Mouse (Mus musculus) stomach, embryonic 14.5 days (tissue): ENCODE data around the gene Nsmce4a. TPM values are rescaled to one million over a fixed set of nuclear protein-coding genes. Genes with fewer than 3 reads are reported as not detected.

Experiments
- ATAC-seq: fragments of 200-750 bp; cut with Nextera tagmentation; 2 replicates; pipeline ENCODE4 v1.8.0; 2017; ENCODE audit warnings: low read depth, moderate TSS enrichment; ENCODE audit not compliant: insufficient number of reproducible peaks, insufficient read depth, low FRiP score
- H3K27ac ChIP-seq: fragments of 300-500 bp; sonication (generic); 2 replicates; pipeline ENCODE4 v1.5.1; 2014; ENCODE audit warnings: mild to moderate bottlenecking, low read length, moderate library complexity, mixed read lengths
- H3K27me3 ChIP-seq: fragments of 300-500 bp; sonication (generic); 2 replicates; pipeline ENCODE4 v1.6.1; 2014; ENCODE audit warnings: low read length, control low read depth, mixed read lengths; ENCODE audit not compliant: control insufficient read depth, insufficient read depth
- H3K36me3 ChIP-seq: fragments of 300-500 bp; sonication (generic); 2 replicates; pipeline ENCODE4 v1.6.1; 2014; ENCODE audit warnings: mild to moderate bottlenecking, control low read depth, low read length, moderate library complexity, mixed read lengths; ENCODE audit not compliant: control insufficient read depth, insufficient read depth
- H3K4me1 ChIP-seq: fragments of 300-500 bp; sonication (generic); 2 replicates; pipeline ENCODE4 v1.6.1; 2014; ENCODE audit warnings: low read length, control low read depth, mixed read lengths; ENCODE audit not compliant: control insufficient read depth, insufficient read depth
- H3K4me2 ChIP-seq: fragments of 300-500 bp; sonication (generic); replicated peaks from 2 replicates; pipeline ENCODE4 v1.6.1; 2014; ENCODE audit warnings: low read depth, low read length, control low read depth
- H3K4me3 ChIP-seq: fragments of 300-500 bp; sonication (generic); 2 replicates; pipeline ENCODE4 v1.5.1; 2014; ENCODE audit warnings: low read depth, low read length, control low read depth
- H3K9ac ChIP-seq: fragments of 300-500 bp; sonication (generic); replicated peaks from 2 replicates; pipeline ENCODE4 v1.6.1; 2014; ENCODE audit warnings: low read depth, mild to moderate bottlenecking, control low read depth, low read length, moderate library complexity, mixed read lengths
- H3K9me3 ChIP-seq: fragments of 300-500 bp; sonication (generic); 2 replicates; pipeline ENCODE4 v1.6.1; 2016; ENCODE audit warnings: low read depth, low read length, control low read depth; ENCODE audit not compliant: control insufficient read depth
- WGBS: fragments of 180-500 bp; shearing (Covaris S2); extraction: QIAGEN DNeasy Blood & Tissue Kit; methylation state at CpG from one replicate; pipeline ENCODE4 v1.1.7; 2014; 5-methylcytosine and 5-hydroxymethylcytosine counted together
- polyA plus RNA-seq: library from polyadenylated mRNA; unstranded; fragments of >200 nt; fragmentation: Nextera tagmentation; extraction: Ambion mirVana; gene quantifications from 2 replicates; pipeline ENCODE4 v1.2.1, GENCODE M21; 2014

Gene Nsmce4a
- polyA plus RNA-seq, 1 experiment from 2014 or later, result 173 TPM

- H3K9ac ChIP-seq, result peak within 1 kb of the TSS; percentile 87
- WGBS, result 16% methylated on average over 20 of the region's 20 CpGs
- H3K4me3 ChIP-seq, result peak within 1 kb of the TSS; percentile 83
- no peaks in the 10 kb centered on the region for H3K27me3 ChIP-seq
- H3K36me3 ChIP-seq, result no peaks in the 10 kb centered on the region
- H3K27ac ChIP-seq, result peak within 1 kb of the TSS; percentile 98
- no peak for ATAC-seq
- 0 out of 2 replicates have a peak, but pooled peaks cover 5% of the 10 kb centered on the region for H3K4me1 ChIP-seq
- H3K4me2 ChIP-seq, result peak within 1 kb of the TSS; percentile 76
- H3K9me3 ChIP-seq, result no peaks in the 10 kb centered on the region
Measured at GRCm38 (mm10) chr7:130520049-130520425, 52.9 kb downstream of the Nsmce4a start, which contains the start of gene Ate1. Gene Ate1, minus strand, starts transcription at chr7:130520369.

- peak overlapping the region; percentile 87 for H3K9ac ChIP-seq
- ATAC-seq, result peak; percentile 98
- WGBS, result under 1% methylated on average over 89 of the region's 90 CpGs
- H3K27ac ChIP-seq, result peak overlapping the region; percentile 98
- no peaks in the 10 kb centered on the region for H3K9me3 ChIP-seq
- peak overlapping the region; percentile 76 for H3K4me2 ChIP-seq
- H3K4me3 ChIP-seq, result peak overlapping the region; percentile 83
- no peaks in the 10 kb centered on the region for H3K27me3 ChIP-seq
- H3K4me1 ChIP-seq, result 0 out of 2 replicates have a peak, but pooled peaks cover 5% of the 10 kb centered on the region
- peaks cover under 1% of the 10 kb centered on the region; the same call in 1 of the 2 replicates for H3K36me3 ChIP-seq
Measured at GRCm38 (mm10) chr7:130519096-130520048, 53.5 kb downstream of the Nsmce4a start.

- Histone ChIP-seq H3K9ac (peak overlapping the region; percentile 87), H3K4me3 (peak overlapping the region; percentile 83), H3K36me3 (peaks cover 7% of the 10 kb centered on the region), H3K9me3 (no peaks in the 10 kb centered on the region), H3K27me3 (no peaks in the 10 kb centered on the region), H3K27ac (peak overlapping the region; percentile 98), H3K4me2 (peak overlapping the region; percentile 76), H3K4me1 (0 out of 2 replicates have a peak, but pooled peaks cover 5% of the 10 kb centered on the region)
- ATAC-seq, result no peak
- 27% methylated on average over 26 of the region's 26 CpGs for WGBS
Measured at GRCm38 (mm10) chr7:130518213-130519095, 54.5 kb downstream of the Nsmce4a start.

DNA sequence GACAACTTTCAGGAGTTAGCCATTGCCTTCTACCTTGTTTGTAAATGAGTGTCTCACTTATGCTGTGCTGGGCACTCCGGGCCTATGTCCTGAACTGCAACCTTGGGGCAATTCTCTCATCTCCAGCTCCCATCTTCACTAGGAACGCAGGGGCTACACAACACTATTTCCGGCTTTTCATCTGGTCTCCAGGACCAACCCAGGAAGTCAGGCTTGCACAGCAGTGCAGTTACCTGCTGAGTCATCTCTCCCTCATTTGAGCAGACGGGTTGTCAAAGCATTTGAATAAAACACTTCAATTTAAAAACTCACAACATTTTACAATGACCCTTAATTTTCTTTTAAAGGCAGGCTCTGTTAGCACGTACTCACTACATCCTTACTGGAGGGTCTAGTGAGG is 62.7 kb downstream of the Nsmce4a start:
- Histone ChIP-seq H3K36me3 (peaks cover 40% of the 10 kb centered on the region), H3K27me3 (no peaks in the 10 kb centered on the region), H3K27ac (no peak overlapping the region), H3K4me2 (no peak overlapping the region), H3K9me3 (no peaks in the 10 kb centered on the region), H3K4me3 (no peak overlapping the region), H3K4me1 (no peaks in the 10 kb centered on the region), H3K9ac (no peak overlapping the region)
- ATAC-seq, result no peak
- WGBS, result 91% methylated on average over 5 of the region's 5 CpGs

- Histone ChIP-seq H3K27ac (no peak overlapping the region), H3K4me3 (no peak overlapping the region), H3K36me3 (peaks cover 29% of the 10 kb centered on the region), H3K4me2 (no peak overlapping the region), H3K4me1 (no peaks in the 10 kb centered on the region), H3K27me3 (no peaks in the 10 kb centered on the region), H3K9ac (no peak overlapping the region), H3K9me3 (no peaks in the 10 kb centered on the region)
- no peak for ATAC-seq
- WGBS, result 96% methylated on average over 5 of the region's 5 CpGs
Measured at GRCm38 (mm10) chr7:130503006-130503405, 69.9 kb downstream of the Nsmce4a start.

DNA sequence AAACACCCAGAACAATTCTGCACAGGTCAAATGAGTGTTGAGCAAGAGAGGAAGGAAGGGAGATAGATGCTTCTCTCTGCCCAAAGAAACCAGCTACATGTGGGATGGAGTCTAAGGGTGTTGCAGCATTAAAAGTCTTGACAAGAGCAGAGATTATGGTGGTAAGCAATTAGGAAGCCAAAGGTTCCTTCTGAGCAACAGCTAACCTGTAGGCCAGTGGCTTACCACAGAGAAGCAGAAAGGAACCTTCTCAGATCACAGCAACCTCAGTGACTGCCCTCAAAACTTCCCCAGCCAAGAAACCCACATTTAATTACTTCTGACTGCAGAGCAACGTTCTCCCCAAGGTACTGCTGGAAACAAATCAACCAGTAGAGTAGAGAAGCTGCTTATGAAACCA is 71.4 kb downstream of the Nsmce4a start:
- no peak for ATAC-seq
- Histone ChIP-seq H3K27me3 (no peaks in the 10 kb centered on the region), H3K36me3 (peaks cover 23% of the 10 kb centered on the region), H3K9ac (no peak overlapping the region), H3K4me1 (no peaks in the 10 kb centered on the region), H3K9me3 (no peaks in the 10 kb centered on the region), H3K4me3 (no peak overlapping the region), H3K4me2 (no peak overlapping the region), H3K27ac (no peak overlapping the region)
- 78% methylated on average over 1 of the region's 1 CpGs for WGBS

DNA sequence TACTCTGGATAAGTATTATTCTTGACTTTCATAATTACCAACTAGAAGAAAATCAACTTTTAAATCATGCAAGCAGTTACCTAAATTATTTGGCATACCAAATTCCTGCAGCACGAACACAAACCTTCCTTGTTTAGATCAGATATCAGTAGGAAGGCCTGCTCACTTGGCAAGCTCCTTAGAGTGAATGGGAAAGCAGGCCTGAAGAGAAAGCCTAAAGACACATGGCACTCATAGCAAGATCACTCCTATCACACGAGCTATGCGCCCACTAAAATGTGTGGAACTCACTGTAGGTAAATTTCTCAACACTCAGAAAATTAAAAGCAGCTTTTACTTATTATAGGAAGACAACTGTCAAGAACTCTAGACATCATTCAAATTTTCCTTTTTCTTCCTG is 79.6 kb downstream of the Nsmce4a start:
- ATAC-seq, result no peak
- WGBS, result 83% methylated on average over 3 of the region's 3 CpGs

GRCm38 (mm10) chr7:130492026-130492425 is 80.9 kb downstream of the Nsmce4a start:
- Histone ChIP-seq H3K36me3 (no peaks in the 10 kb centered on the region), H3K27ac (no peak overlapping the region), H3K4me1 (no peaks in the 10 kb centered on the region), H3K4me2 (no peak overlapping the region), H3K4me3 (no peak overlapping the region), H3K9me3 (no peaks in the 10 kb centered on the region; the same call in 1 of the 2 replicates), H3K9ac (no peak overlapping the region), H3K27me3 (no peaks in the 10 kb centered on the region)
- no peak for ATAC-seq

More for the DNA sequence above, 79.6 kb downstream of the Nsmce4a start:
- no peak overlapping the region for H3K4me3 ChIP-seq
- H3K27me3 ChIP-seq, result no peaks in the 10 kb centered on the region
- H3K36me3 ChIP-seq, result peaks cover 3% of the 10 kb centered on the region; the same call in 1 of the 2 replicates
- H3K9me3 ChIP-seq, result no peaks in the 10 kb centered on the region
- H3K27ac ChIP-seq, result no peak overlapping the region
- no peak overlapping the region for H3K4me2 ChIP-seq
- no peak overlapping the region for H3K9ac ChIP-seq
- no peaks in the 10 kb centered on the region for H3K4me1 ChIP-seq
